Mouse (Mus musculus) intestine, embryonic 14.5 days (tissue): ENCODE results near the gene E130116L18Rik. TPM values are rescaled to one million over a fixed set of nuclear protein-coding genes. Genes with fewer than 3 reads are reported as not detected.
"Not testable (repeated sequence)": the region's sequence is repeated elsewhere in the genome, so short reads cannot be mapped to it uniquely, and the experiment has no call there.

Source experiments
- ATAC-seq: fragments of 200-750 bp; cut with Nextera tagmentation; replicated peaks from 2 replicates; pipeline ENCODE4 v1.8.0; 2017; ENCODE audit warnings: low read depth, moderate number of reproducible peaks, moderate TSS enrichment, moderate library complexity; ENCODE audit not compliant: low FRiP score, low TSS enrichment
- DNase-seq: peaks from one replicate; pipeline ENCODE4 v3.0.0-alpha.2; 2018; ENCODE audit warnings: low spot score
- H3K27ac ChIP-seq: fragments of 300-500 bp; sonication (generic); 2 replicates; pipeline ENCODE4 v1.5.1; 2014; ENCODE audit warnings: low read depth, mild to moderate bottlenecking, control low read depth
- H3K27me3 ChIP-seq: fragments of 300-500 bp; sonication (generic); replicated peaks from 2 replicates; pipeline ENCODE4 v1.6.1; 2014; ENCODE audit warnings: low read length, control low read depth; ENCODE audit not compliant: control insufficient read depth, insufficient read depth
- H3K36me3 ChIP-seq: fragments of 300-500 bp; sonication (generic); 2 replicates; pipeline ENCODE4 v1.6.1; 2014; ENCODE audit warnings: low read length, control low read depth; ENCODE audit not compliant: control insufficient read depth, insufficient read depth
- H3K4me1 ChIP-seq: fragments of 300-500 bp; sonication (generic); replicated peaks from 2 replicates; pipeline ENCODE4 v1.6.1; 2014; ENCODE audit warnings: low read length, control low read depth, mixed read lengths; ENCODE audit not compliant: control insufficient read depth, insufficient read depth
- H3K4me2 ChIP-seq: fragments of 300-500 bp; sonication (generic); 2 replicates; pipeline ENCODE4 v1.6.1; 2014; ENCODE audit warnings: low read length
- H3K4me3 ChIP-seq: fragments of 300-500 bp; sonication (generic); 2 replicates; pipeline ENCODE4 v1.5.1; 2014; ENCODE audit warnings: low read depth, low read length, control low read depth, mixed read lengths
- H3K9ac ChIP-seq: fragments of 300-500 bp; sonication (generic); 2 replicates; pipeline ENCODE4 v1.6.1; 2014; ENCODE audit warnings: mild to moderate bottlenecking, low read length
- H3K9me3 ChIP-seq: fragments of 300-500 bp; sonication (generic); 2 replicates; pipeline ENCODE4 v1.6.1; 2016; ENCODE audit warnings: low read length, control low read depth; ENCODE audit not compliant: control insufficient read depth
- WGBS: fragments of 180-500 bp; shearing (Covaris S2); extraction: QIAGEN DNeasy Blood & Tissue Kit; methylation state at CpG from one replicate; pipeline ENCODE4 v1.1.7; 2014; 5-methylcytosine and 5-hydroxymethylcytosine counted together
- polyA plus RNA-seq: library from polyadenylated mRNA; unstranded; fragments of >200 nt; fragmentation: Nextera tagmentation; extraction: Ambion mirVana; gene quantifications from 2 replicates; pipeline ENCODE4 v1.2.1, GENCODE M21; 2014

The E130116L18Rik gene
- polyA plus RNA-seq, 1 experiment from 2014 or later, result not detected

GRCm38 (mm10) chr5:25190521-25190920 is 32.4 kb downstream of the E130116L18Rik start:
- no peak overlapping the region for H3K9ac ChIP-seq
- no peak for ATAC-seq
- H3K9me3 ChIP-seq, result no peaks in the 10 kb centered on the region
- H3K4me3 ChIP-seq, result no peak overlapping the region
- WGBS, result 84% methylated on average over 2 of the region's 2 CpGs
- no peaks in the 10 kb centered on the region for H3K36me3 ChIP-seq
- no peak overlapping the region for H3K27ac ChIP-seq
- no peaks in the 10 kb centered on the region for H3K27me3 ChIP-seq
- H3K4me1 ChIP-seq, result no peaks in the 10 kb centered on the region
- H3K4me2 ChIP-seq, result no peak overlapping the region
- DNase-seq, result no peak

GRCm38 (mm10) chr5:25188802-25189201 is 34.2 kb downstream of the E130116L18Rik start:
- no peak for ATAC-seq
- Histone ChIP-seq H3K36me3 (no peaks in the 10 kb centered on the region), H3K9me3 (no peaks in the 10 kb centered on the region), H3K27ac (no peak overlapping the region), H3K4me1 (no peaks in the 10 kb centered on the region), H3K9ac (no peak overlapping the region), H3K27me3 (no peaks in the 10 kb centered on the region), H3K4me2 (no peak overlapping the region), H3K4me3 (no peak overlapping the region)
- DNase-seq, result no peak
- WGBS, result 38% methylated on average over 1 of the region's 1 CpGs

GRCm38 (mm10) chr5:25187727-25188126 is 35.2 kb downstream of the E130116L18Rik start:
- ATAC-seq (no peak), DNase-seq (no peak)
- H3K9ac ChIP-seq, result no peak overlapping the region
- no peak overlapping the region for H3K4me2 ChIP-seq
- no peaks in the 10 kb centered on the region for H3K9me3 ChIP-seq
- H3K36me3 ChIP-seq, result no peaks in the 10 kb centered on the region
- H3K4me1 ChIP-seq, result no peaks in the 10 kb centered on the region
- no peak overlapping the region for H3K27ac ChIP-seq
- no peak overlapping the region for H3K4me3 ChIP-seq
- H3K27me3 ChIP-seq, result no peaks in the 10 kb centered on the region

GRCm38 (mm10) chr5:25184594-25184993 is 38.4 kb downstream of the E130116L18Rik start:
- H3K4me2 ChIP-seq, result no peak overlapping the region
- H3K9me3 ChIP-seq, result no peaks in the 10 kb centered on the region
- WGBS, result 54% methylated on average over 2 of the region's 2 CpGs
- no peak overlapping the region for H3K9ac ChIP-seq
- ATAC-seq, result no peak
- no peaks in the 10 kb centered on the region for H3K36me3 ChIP-seq
- no peak overlapping the region for H3K27ac ChIP-seq
- no peaks in the 10 kb centered on the region for H3K27me3 ChIP-seq
- no peak for DNase-seq
- no peak overlapping the region for H3K4me3 ChIP-seq
- H3K4me1 ChIP-seq, result no peaks in the 10 kb centered on the region

- 81% methylated on average over 4 of the region's 4 CpGs for WGBS
- DNase-seq, result no peak
- Histone ChIP-seq H3K4me1 (no peaks in the 10 kb centered on the region), H3K4me2 (no peak overlapping the region), H3K9ac (no peak overlapping the region), H3K27me3 (no peaks in the 10 kb centered on the region), H3K36me3 (no peaks in the 10 kb centered on the region), H3K4me3 (no peak overlapping the region), H3K9me3 (no peaks in the 10 kb centered on the region), H3K27ac (no peak overlapping the region)
- no peak for ATAC-seq
Observed at GRCm38 (mm10) chr5:25183595-25183994, 39.4 kb downstream of the E130116L18Rik start.

GRCm38 (mm10) chr5:25181004-25181531 is 41.9 kb downstream of the E130116L18Rik start, which contains the start of gene Galntl5:
Galntl5 (plus strand) TSS chr5:25181460.
- Histone ChIP-seq H3K4me3 (no peak within 1 kb of the TSS), H3K27ac (no peak within 1 kb of the TSS), H3K4me2 (no peak within 1 kb of the TSS), H3K9ac (no peak within 1 kb of the TSS), H3K4me1 (no peaks in the 10 kb centered on the region), H3K36me3 (no peaks in the 10 kb centered on the region), H3K27me3 (no peaks in the 10 kb centered on the region), H3K9me3 (no peaks in the 10 kb centered on the region)
- WGBS, result 95% methylated on average over 1 of the region's 1 CpGs
- DNase-seq (no peak), ATAC-seq (no peak)

GRCm38 (mm10) chr5:25179936-25180488 is 42.9 kb downstream of the E130116L18Rik start:
- ATAC-seq, result no peak
- DNase-seq, result no peak
- WGBS, result 90% methylated on average over 3 of the region's 3 CpGs

GRCm38 (mm10) chr5:25179284-25179683 is 43.7 kb downstream of the E130116L18Rik start:
- WGBS, result 98% methylated on average over 4 of the region's 4 CpGs
- no peak overlapping the region for H3K27ac ChIP-seq
- no peak for ATAC-seq

More at GRCm38 (mm10) chr5:25179936-25180488, 42.9 kb downstream of the E130116L18Rik start:
- no peak overlapping the region for H3K4me2 ChIP-seq
- no peaks in the 10 kb centered on the region for H3K4me1 ChIP-seq
- no peak overlapping the region for H3K27ac ChIP-seq
- no peaks in the 10 kb centered on the region for H3K27me3 ChIP-seq
- H3K4me3 ChIP-seq, result no peak overlapping the region
- H3K36me3 ChIP-seq, result no peaks in the 10 kb centered on the region
- no peaks in the 10 kb centered on the region for H3K9me3 ChIP-seq
- H3K9ac ChIP-seq, result no peak overlapping the region

GRCm38 (mm10) chr5:25178543-25178942 is 44.4 kb downstream of the E130116L18Rik start:
- H3K4me3 ChIP-seq, ATAC-seq, H3K27ac ChIP-seq, H3K36me3 ChIP-seq, H3K9me3 ChIP-seq, H3K4me1 ChIP-seq, H3K9ac ChIP-seq, H3K4me2 ChIP-seq, H3K27me3 ChIP-seq, DNase-seq: not testable (repeated sequence)
- 86% methylated on average over 4 of the region's 4 CpGs for WGBS

More at GRCm38 (mm10) chr5:25179284-25179683, 43.7 kb downstream of the E130116L18Rik start:
- Histone ChIP-seq H3K4me1 (no peaks in the 10 kb centered on the region), H3K27me3 (no peaks in the 10 kb centered on the region), H3K9ac (no peak overlapping the region), H3K4me3 (no peak overlapping the region), H3K4me2 (no peak overlapping the region), H3K36me3 (no peaks in the 10 kb centered on the region), H3K9me3 (no peaks in the 10 kb centered on the region)
- no peak for DNase-seq
